Mouse (Mus musculus) MEL (cell line): ENCODE measurements at regions not wholly inside any gene's neighbourhood (a gene's known extent, or its start where the extent isn't known, plus 50 kb on each side); places are given as distances from the start of the nearest gene placed in this dataset.

ENCODE experiments used
- DNase-seq: peaks from one replicate; pipeline ENCODE4 v3.0.0; 2011; ENCODE audit warnings: low read depth, low spot score
- H3K27ac ChIP-seq: 2 replicates; pipeline ENCODE4 v1.5.1; 2012; ENCODE audit warnings: low read depth, mild to moderate bottlenecking, control low read depth, low read length, moderate library complexity; ENCODE audit not compliant: control insufficient read depth
- H3K27me3 ChIP-seq, 2 experiments: fragments of 150-350 bp in 1 of 2; sonication (generic) in 1 of 2; 2 replicates each; pipeline ENCODE4 v1.6.1; 2012; ENCODE audit warnings: low read length in 2 of 2, mild to moderate bottlenecking in 2 of 2, improper control_type of control experiment in 1 of 2, moderate library complexity in 1 of 2; ENCODE audit not compliant: insufficient read depth in 2 of 2, control insufficient read depth in 1 of 2
- H3K36me3 ChIP-seq, 2 experiments: 2 replicates each; pipeline ENCODE4 v1.6.1; 2012 to 2014; ENCODE audit warnings: low read length in 2 of 2, improper control_type of control experiment in 1 of 2, inconsistent platforms in 1 of 2, mild to moderate bottlenecking in 1 of 2; ENCODE audit not compliant: insufficient read depth in 2 of 2, control insufficient read depth in 1 of 2
- H3K4me1 ChIP-seq, 2 experiments: fragments of 150-350 bp in 1 of 2; sonication (generic) in 1 of 2; 2 replicates each; pipeline ENCODE4 v1.6.1; 2012; ENCODE audit warnings: low read length in 2 of 2, improper control_type of control experiment in 1 of 2, mild to moderate bottlenecking in 1 of 2; ENCODE audit not compliant: insufficient read depth in 2 of 2, control insufficient read depth in 1 of 2
- H3K4me3 ChIP-seq, 2 experiments: fragments of 150-350 bp in 1 of 2; sonication (generic) in 1 of 2; 2 replicates each; pipeline ENCODE4 v1.5.1; 2012; ENCODE audit warnings: low read depth in 2 of 2, low read length in 2 of 2, mild to moderate bottlenecking in 2 of 2, moderate library complexity in 2 of 2, control low read depth in 1 of 2, improper control_type of control experiment in 1 of 2; ENCODE audit not compliant: control insufficient read depth in 1 of 2, insufficient read depth in 1 of 2
- H3K79me2 ChIP-seq: 2 replicates; pipeline ENCODE4 v1.6.1; 2012; ENCODE audit warnings: mild to moderate bottlenecking, low read length, moderate library complexity; ENCODE audit not compliant: control insufficient read depth, poor library complexity, insufficient read depth
- H3K9ac ChIP-seq: 2 replicates; pipeline ENCODE4 v1.6.1; 2012; ENCODE audit warnings: low read depth, mild to moderate bottlenecking, control low read depth, low read length, moderate library complexity; ENCODE audit not compliant: control insufficient read depth, poor library complexity, severe bottlenecking
- H3K9me3 ChIP-seq: fragments of 150-350 bp; sonication (generic); replicated peaks from 2 replicates; pipeline ENCODE4 v1.6.1; 2012; ENCODE audit warnings: mild to moderate bottlenecking, low read length, improper control_type of control experiment, moderate library complexity; ENCODE audit not compliant: insufficient read depth
- BHLHE40 ChIP-seq: IDR thresholded peaks from 2 replicates; pipeline ENCODE4 v1.6.1; 2012; ENCODE audit warnings: low read depth, mild to moderate bottlenecking, inconsistent platforms, low read length, improper control_type of control experiment, borderline replicate concordance
- ETS1 ChIP-seq: IDR thresholded peaks from 2 replicates; pipeline ENCODE4 v1.6.1; 2012; ENCODE audit warnings: low read depth, mild to moderate bottlenecking, inconsistent platforms, low read length, improper control_type of control experiment, moderate library complexity
- HCFC1 ChIP-seq: IDR thresholded peaks from 2 replicates; pipeline ENCODE4 v1.6.1; 2012; ENCODE audit warnings: low read depth, mild to moderate bottlenecking, inconsistent platforms, low read length, improper control_type of control experiment, moderate library complexity
- KAT2A ChIP-seq: conservative IDR thresholded peaks from 2 replicates; pipeline ENCODE4 v1.6.1; 2012; ENCODE audit warnings: low read depth, low read length, improper control_type of control experiment, inconsistent platforms
- MAFK ChIP-seq: IDR thresholded peaks from 2 replicates; pipeline ENCODE4 v1.6.1; 2011; ENCODE audit warnings: low read depth, mild to moderate bottlenecking, low read length, improper control_type of control experiment, borderline replicate concordance
- MAX ChIP-seq: IDR thresholded peaks from 2 replicates; pipeline ENCODE4 v1.6.1; 2011; ENCODE audit warnings: low read length, improper control_type of control experiment
- MXI1 ChIP-seq: IDR thresholded peaks from 2 replicates; pipeline ENCODE4 v1.6.1; 2011; ENCODE audit warnings: mild to moderate bottlenecking, low read depth, low read length, improper control_type of control experiment
- MYB ChIP-seq: IDR thresholded peaks from 2 replicates; pipeline ENCODE4 v1.6.1; 2011; ENCODE audit warnings: mild to moderate bottlenecking, low read depth, low read length, improper control_type of control experiment
- MYC ChIP-seq: IDR thresholded peaks from 2 replicates; pipeline ENCODE4 v1.6.1; 2011; ENCODE audit warnings: low read depth, mild to moderate bottlenecking, low read length, improper control_type of control experiment, moderate library complexity
- NELFE ChIP-seq: IDR thresholded peaks from 2 replicates; pipeline ENCODE4 v1.6.1; 2011; ENCODE audit warnings: low read depth, low read length, improper control_type of control experiment
- NRF1 ChIP-seq: IDR thresholded peaks from 2 replicates; pipeline ENCODE4 v1.6.1; 2014; ENCODE audit warnings: low read depth, mild to moderate bottlenecking, inconsistent platforms, low read length, improper control_type of control experiment, moderate library complexity; ENCODE audit not compliant: poor library complexity, insufficient read depth, severe bottlenecking
- POLR2AphosphoS2 ChIP-seq: IDR thresholded peaks from 2 replicates; pipeline ENCODE4 v1.6.1; 2011; ENCODE audit warnings: low read length, improper control_type of control experiment
- POLR2AphosphoS5 ChIP-seq: IDR thresholded peaks from 2 replicates; pipeline ENCODE4 v1.6.1; 2012; ENCODE audit warnings: low read depth, borderline replicate concordance, mild to moderate bottlenecking, inconsistent platforms, low read length, moderate library complexity, mixed read lengths
- RAD21 ChIP-seq: IDR thresholded peaks from 2 replicates; pipeline ENCODE4 v1.6.1; 2011; ENCODE audit warnings: mild to moderate bottlenecking, low read depth, low read length, improper control_type of control experiment
- RCOR1 ChIP-seq: IDR thresholded peaks from 2 replicates; pipeline ENCODE4 v1.6.1; 2012; ENCODE audit warnings: low read depth, mild to moderate bottlenecking, inconsistent platforms, low read length, improper control_type of control experiment
- SIN3A ChIP-seq: IDR thresholded peaks from 2 replicates; pipeline ENCODE4 v1.6.1; 2012; ENCODE audit warnings: low read length, improper control_type of control experiment, inconsistent platforms
- TAL1 ChIP-seq: IDR thresholded peaks from 2 replicates; pipeline ENCODE4 v1.6.1; 2012; ENCODE audit warnings: mild to moderate bottlenecking, inconsistent platforms, low read length, moderate library complexity, mixed read lengths
- TBP ChIP-seq: IDR thresholded peaks from 2 replicates; pipeline ENCODE4 v1.8.0; 2011; ENCODE audit warnings: low read depth, low read length, improper control_type of control experiment
- TCF12 ChIP-seq: IDR thresholded peaks from 2 replicates; pipeline ENCODE4 v1.6.1; 2014; ENCODE audit warnings: low read depth, mild to moderate bottlenecking, inconsistent platforms, low read length, improper control_type of control experiment, moderate library complexity
- UBTF ChIP-seq: IDR thresholded peaks from 2 replicates; pipeline ENCODE4 v1.6.1; 2012; ENCODE audit warnings: low read depth, mild to moderate bottlenecking, inconsistent platforms, low read length, improper control_type of control experiment, moderate library complexity, borderline replicate concordance; ENCODE audit not compliant: insufficient read depth
- USF1 ChIP-seq: IDR thresholded peaks from 2 replicates; pipeline ENCODE4 v1.6.1; 2014; ENCODE audit warnings: low read depth, mild to moderate bottlenecking, inconsistent platforms, low read length, improper control_type of control experiment, moderate library complexity
- USF2 ChIP-seq, 2 experiments: IDR thresholded peaks; 2 replicates each; pipeline ENCODE4 v1.6.1; 2011 to 2012; ENCODE audit warnings: improper control_type of control experiment in 2 of 2, low read length in 2 of 2, borderline replicate concordance in 1 of 2, inconsistent platforms in 1 of 2, low read depth in 1 of 2, mild to moderate bottlenecking in 1 of 2; ENCODE audit not compliant: insufficient read depth in 1 of 2
- ZC3H11A ChIP-seq: IDR thresholded peaks from 2 replicates; pipeline ENCODE4 v1.6.1; 2012; ENCODE audit warnings: low read depth, mild to moderate bottlenecking, inconsistent platforms, low read length, improper control_type of control experiment
- ZKSCAN1 ChIP-seq: IDR thresholded peaks from 2 replicates; pipeline ENCODE4 v1.6.1; 2012; ENCODE audit warnings: low read depth, mild to moderate bottlenecking, inconsistent platforms, low read length, improper control_type of control experiment, moderate library complexity
- ZMIZ1 ChIP-seq: IDR thresholded peaks from 2 replicates; pipeline ENCODE4 v1.6.1; 2012; ENCODE audit warnings: low read depth, mild to moderate bottlenecking, inconsistent platforms, low read length, improper control_type of control experiment, moderate library complexity
- ZNF384 ChIP-seq: IDR thresholded peaks from 2 replicates; pipeline ENCODE4 v1.6.1; 2012; ENCODE audit warnings: low read depth, mild to moderate bottlenecking, inconsistent platforms, low read length, improper control_type of control experiment

GRCm38 (mm10) chr7:75372892-75373444, 63.9 kb upstream of the Sv2b start:
- Histone ChIP-seq H3K4me3 (no peak overlapping the region), H3K4me1 (peaks cover 0 to 8% of the 10 kb centered on the region in 2 experiments; a peak in 2 of 4 replicates), H3K27me3 (no peaks in the 10 kb centered on the region), H3K36me3 (peaks cover 0 to 15% of the 10 kb centered on the region in 2 experiments; a peak in 2 of 4 replicates), H3K9me3 (no peaks in the 10 kb centered on the region), H3K9ac (no peak overlapping the region), H3K27ac (no peak overlapping the region), H3K79me2 (no peaks in the 10 kb centered on the region)
- DNase-seq: no peak
- TF ChIP-seq ZMIZ1 (no peak), RCOR1 (no peak), TAL1 (no peak), NELFE (no peak), TCF12 (no peak), HCFC1 (no peak), NRF1 (no peak), MYB (no peak), MXI1 (no peak), POLR2AphosphoS2 (no peak), ZKSCAN1 (no peak), TBP (no peak), USF1 (no peak), KAT2A (no peak), MAFK (no peak), MAX (no peak), BHLHE40 (no peak), ZC3H11A (no peak)

DNA sequence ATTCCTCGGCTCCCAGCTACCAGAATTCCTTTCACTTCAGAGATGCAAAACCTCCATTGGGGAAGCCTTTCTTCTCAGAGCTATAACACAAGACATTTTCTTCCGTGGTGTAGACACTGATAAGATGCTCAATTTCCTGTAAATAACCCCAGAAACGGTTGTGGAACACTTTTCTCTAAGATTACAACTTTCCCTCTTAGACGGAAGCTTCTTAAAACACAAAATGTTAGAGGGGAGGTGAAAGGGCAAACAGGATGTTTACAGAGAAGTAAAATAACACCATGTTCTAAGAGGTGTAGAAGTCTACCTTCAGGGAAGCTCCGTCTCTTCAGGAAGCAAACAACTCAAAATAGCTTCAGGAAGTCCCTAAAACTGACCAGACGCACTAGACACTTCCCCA, 65.4 kb upstream of the Sv2b start:
- no peak overlapping the region for H3K4me3 ChIP-seq
- DNase-seq: no peak
- H3K9me3 ChIP-seq: no peaks in the 10 kb centered on the region
- no peaks in the 10 kb centered on the region for H3K79me2 ChIP-seq
- no peaks in the 10 kb centered on the region for H3K27me3 ChIP-seq
- H3K36me3 ChIP-seq: peaks cover 0 to 4% of the 10 kb centered on the region in 2 experiments; a peak in 2 of 4 replicates
- TF ChIP-seq RAD21 (no peak), SIN3A (no peak), ZKSCAN1 (no peak), USF2 (IDR thresholded peaks at IDR 0.05; ENCODE audit: borderline replicate concordance in 1 of 2, insufficient read depth in 1 of 2, low read depth in 1 of 2, low read length in 2 of 2) (no peak), KAT2A (no peak), USF1 (no peak), MYC (no peak), MXI1 (no peak), TBP (no peak), ZC3H11A (no peak), MAX (no peak), HCFC1 (no peak), ZMIZ1 (no peak), ETS1 (no peak), BHLHE40 (no peak), POLR2AphosphoS5 (no peak), ZNF384 (no peak), UBTF (no peak)
- H3K9ac ChIP-seq: no peak overlapping the region
- H3K4me1 ChIP-seq: peaks cover 0 to 5% of the 10 kb centered on the region in 2 experiments; a peak in 2 of 4 replicates
- H3K27ac ChIP-seq: no peak overlapping the region
